Mouse (Mus musculus): ENCODE measurements around the gene Btbd9.

GRCm38 (mm10) chr17:30360654-30361053 is 215.6 kb downstream of the Btbd9 start:
- no peak for TF ChIP-seq GATA1 (IDR thresholded peaks at IDR 0.05; ENCODE audit: borderline replicate concordance, low read length)
- TF ChIP-seq FLI1 (IDR thresholded peaks at IDR 0.05; ENCODE audit: low read length), result no peak

Data from megakaryocyte, embryonic 14.5 days (primary cell).